Mouse (Mus musculus) liver, postnatal 0 days (tissue): ENCODE results near the gene Mxd3. TPM values are rescaled to one million over a fixed set of nuclear protein-coding genes. Genes with fewer than 3 reads are reported as not detected.

Experiments
- ATAC-seq: fragments of 200-750 bp; cut with Nextera tagmentation; 2 replicates; pipeline ENCODE4 v1.8.0; 2017; ENCODE audit warnings: mild to moderate bottlenecking, moderate library complexity
- DNase-seq: peaks from one replicate; pipeline ENCODE4 v3.0.0-alpha.2; 2016
- H3K27ac ChIP-seq: fragments of 300-500 bp; sonication (generic); 2 replicates; pipeline ENCODE4 v1.5.1; 2014; ENCODE audit warnings: antibody characterized with exemption, moderate library complexity, mild to moderate bottlenecking, low read depth
- H3K27me3 ChIP-seq: fragments of 300-500 bp; sonication (generic); 2 replicates; pipeline ENCODE4 v1.6.1; 2014; ENCODE audit warnings: low read length, control low read depth, mixed read lengths; ENCODE audit not compliant: insufficient read depth
- H3K36me3 ChIP-seq: fragments of 300-500 bp; sonication (generic); replicated peaks from 2 replicates; pipeline ENCODE4 v1.6.1; 2014; ENCODE audit warnings: mild to moderate bottlenecking, control low read depth, low read length, moderate library complexity, mixed read lengths; ENCODE audit not compliant: insufficient read depth
- H3K4me1 ChIP-seq: fragments of 300-500 bp; sonication (generic); 2 replicates; pipeline ENCODE4 v1.6.1; 2014; ENCODE audit warnings: antibody characterized with exemption, mild to moderate bottlenecking, control low read depth; ENCODE audit not compliant: insufficient read depth
- H3K4me2 ChIP-seq: fragments of 300-500 bp; sonication (generic); 2 replicates; pipeline ENCODE4 v1.6.1; 2014; ENCODE audit warnings: low read depth, mild to moderate bottlenecking, low read length, moderate library complexity, mixed read lengths
- H3K4me3 ChIP-seq: fragments of 300-500 bp; sonication (generic); 2 replicates; pipeline ENCODE4 v1.5.1; 2014; ENCODE audit warnings: low read depth, low read length
- H3K9ac ChIP-seq: fragments of 300-500 bp; sonication (generic); replicated peaks from 2 replicates; pipeline ENCODE4 v1.6.1; 2014; ENCODE audit warnings: mild to moderate bottlenecking, moderate library complexity
- H3K9me3 ChIP-seq: fragments of 300-500 bp; sonication (generic); 2 replicates; pipeline ENCODE4 v1.6.1; 2016; ENCODE audit warnings: mild to moderate bottlenecking, control low read depth, low read length, mixed read lengths
- CTCF ChIP-seq: sonication (generic); IDR thresholded peaks from 2 replicates; pipeline ENCODE4 v1.5.1; 2016; ENCODE audit warnings: antibody characterized with exemption, low read depth
- EP300 ChIP-seq: IDR thresholded peaks from 2 replicates; pipeline ENCODE4 v1.6.1; 2016; ENCODE audit warnings: antibody characterized with exemption, low read depth, mild to moderate bottlenecking
- WGBS: fragments of 180-500 bp; shearing (Covaris S2); extraction: QIAGEN DNeasy Blood & Tissue Kit; methylation state at CpG from one replicate; pipeline ENCODE4 v1.1.7; 2014; ENCODE audit not compliant: insufficient replicate concordance; 5-methylcytosine and 5-hydroxymethylcytosine counted together
- polyA plus RNA-seq: library from polyadenylated mRNA; unstranded; fragments of >200 nt; fragmentation: Nextera tagmentation; extraction: Ambion mirVana; gene quantifications from 2 replicates; pipeline ENCODE4 v1.2.1, GENCODE M21; 2015

Mxd3 gene
- polyA plus RNA-seq, 1 experiment from 2014 or later, result 14.0 TPM

DNA sequence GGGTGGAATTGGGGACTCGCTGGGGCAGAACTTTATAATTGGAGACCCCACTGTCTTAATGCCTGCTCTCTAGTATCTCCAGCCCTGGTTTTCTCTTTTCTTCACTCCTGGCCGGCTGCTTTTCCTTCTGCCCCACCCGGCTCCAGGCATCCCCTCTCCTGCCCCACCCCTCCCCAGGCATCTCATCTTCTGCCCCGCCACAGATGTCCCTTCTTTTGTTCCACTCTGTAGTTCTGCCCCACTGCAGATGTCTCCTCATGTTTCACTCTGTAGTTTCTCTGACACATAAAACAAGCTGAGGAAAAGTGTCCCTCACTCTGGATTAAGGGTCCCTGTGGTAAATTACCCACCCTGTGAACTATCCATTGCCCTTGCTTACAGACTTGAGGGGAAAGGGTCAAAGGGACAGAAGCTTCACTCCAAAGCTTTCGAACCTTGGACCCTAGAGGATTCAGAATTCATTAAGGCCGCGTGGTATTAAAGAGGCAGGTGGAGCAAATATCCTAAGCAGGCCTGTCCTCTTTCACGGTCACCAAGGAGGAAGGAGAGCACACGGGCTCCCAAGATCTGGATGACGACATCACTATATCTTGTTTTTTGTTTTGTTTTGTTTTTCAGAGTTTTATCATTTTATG is 7.8 kb upstream of the Mxd3 start:
- DNase-seq, result no peak
- 70% methylated on average over 10 of the region's 10 CpGs for WGBS
- no peak overlapping the region for H3K4me2 ChIP-seq
- no peaks in the 10 kb centered on the region for H3K27me3 ChIP-seq
- no peak for ATAC-seq
- H3K4me3 ChIP-seq, result no peak overlapping the region
- TF ChIP-seq CTCF (no peak), EP300 (no peak)
- H3K27ac ChIP-seq, result no peak overlapping the region
- H3K36me3 ChIP-seq, result no peaks in the 10 kb centered on the region
- H3K4me1 ChIP-seq, result peaks cover 3% of the 10 kb centered on the region; the same call in 1 of the 2 replicates
- H3K9me3 ChIP-seq, result no peaks in the 10 kb centered on the region
- no peak overlapping the region for H3K9ac ChIP-seq

GRCm38 (mm10) chr13:55335701-55336100 is 6.1 kb upstream of the Mxd3 start:
- H3K4me1 ChIP-seq, result peaks cover 7% of the 10 kb centered on the region
- ATAC-seq (no peak), DNase-seq (no peak)
- H3K27me3 ChIP-seq, result no peaks in the 10 kb centered on the region
- no peak overlapping the region for H3K27ac ChIP-seq
- no peak overlapping the region for H3K4me2 ChIP-seq
- WGBS, result 80% methylated on average over 4 of the region's 4 CpGs
- H3K36me3 ChIP-seq, result no peaks in the 10 kb centered on the region
- no peaks in the 10 kb centered on the region for H3K9me3 ChIP-seq
- no peak for TF ChIP-seq EP300
- TF ChIP-seq CTCF, result no peak
- no peak overlapping the region for H3K4me3 ChIP-seq
- H3K9ac ChIP-seq, result no peak overlapping the region

DNA sequence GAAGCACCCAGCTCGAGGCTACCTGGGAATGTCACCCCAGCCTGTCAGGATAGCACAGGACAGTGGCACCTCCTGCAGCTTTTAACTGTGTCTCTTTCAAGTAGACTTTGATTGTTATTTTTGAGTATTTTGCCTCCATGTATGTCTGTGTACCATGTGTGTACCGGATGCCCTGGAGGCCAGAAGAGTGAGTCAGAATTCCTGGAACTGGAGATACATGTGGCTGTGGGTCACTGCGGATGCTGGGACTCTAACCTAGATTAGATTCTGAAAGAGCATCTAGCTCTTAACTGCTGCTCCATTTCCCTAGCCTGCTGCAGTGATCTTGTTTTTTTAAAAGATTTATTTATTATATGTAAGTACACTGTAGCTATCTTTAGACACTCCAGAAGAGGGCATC is 2.7 kb upstream of the Mxd3 start:
- H3K9ac ChIP-seq, result no peak overlapping the region
- H3K4me2 ChIP-seq, result no peak overlapping the region
- peaks cover 27% of the 10 kb centered on the region for H3K4me1 ChIP-seq
- H3K9me3 ChIP-seq, result no peaks in the 10 kb centered on the region
- no peaks in the 10 kb centered on the region for H3K27me3 ChIP-seq
- TF ChIP-seq CTCF (no peak), EP300 (0 out of 2 replicates have a peak, but pooled peaks have one; percentile 24)
- H3K36me3 ChIP-seq, result peaks cover 3% of the 10 kb centered on the region; the same call in 1 of the 2 replicates
- DNase-seq (no peak), ATAC-seq (no peak)
- H3K27ac ChIP-seq, result no peak overlapping the region
- WGBS, result 69% methylated on average over 3 of the region's 3 CpGs
- no peak overlapping the region for H3K4me3 ChIP-seq

DNA sequence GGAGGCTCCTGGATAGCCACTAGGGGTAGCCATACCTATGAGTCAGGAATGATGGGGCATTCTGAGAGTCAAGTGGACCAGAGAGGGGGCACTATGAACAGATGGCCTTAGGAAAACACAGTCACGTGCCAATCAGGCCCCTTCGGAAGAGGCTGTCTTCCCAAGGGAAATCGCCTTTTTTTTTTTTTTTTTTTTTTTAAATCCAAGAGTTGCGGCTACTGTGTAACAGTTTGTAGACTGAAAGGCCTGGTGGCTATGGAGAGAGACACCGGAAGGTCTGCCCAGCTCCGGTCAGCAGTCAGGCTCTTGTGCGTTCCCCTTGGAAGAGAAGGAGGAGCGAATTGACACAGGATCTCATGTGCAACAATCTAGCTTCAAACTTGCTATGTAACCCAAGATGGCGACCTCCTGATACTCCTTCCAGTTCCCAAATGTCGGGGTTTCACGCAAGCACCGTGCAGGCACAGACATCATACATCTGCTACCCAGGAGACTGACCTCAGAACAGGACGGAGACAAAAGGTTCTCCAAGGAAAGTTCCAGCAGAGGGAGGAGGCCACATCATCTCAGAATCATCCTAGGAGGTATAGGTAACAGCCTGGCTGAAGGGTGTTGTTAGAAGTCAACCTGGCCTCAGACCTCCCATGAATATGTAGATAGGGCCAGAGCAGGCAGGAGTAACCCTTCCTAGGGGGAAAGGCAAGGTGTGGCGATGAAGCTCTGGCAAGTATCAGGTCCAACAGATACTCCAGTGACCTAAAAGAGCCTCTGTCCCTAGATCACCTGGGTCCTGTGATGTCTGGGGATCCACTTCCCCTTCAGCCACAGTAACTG is 1.2 kb upstream of the Mxd3 start:
- H3K4me2 ChIP-seq, result peak overlapping the region; percentile 94
- H3K27me3 ChIP-seq, result no peaks in the 10 kb centered on the region
- H3K36me3 ChIP-seq, result peaks cover 13% of the 10 kb centered on the region
- H3K27ac ChIP-seq, result peak overlapping the region; percentile 87
- H3K9ac ChIP-seq, result peak overlapping the region; percentile 87
- H3K4me3 ChIP-seq, result peak overlapping the region; percentile 77
- DNase-seq (no peak), ATAC-seq (no peak)
- WGBS, result 57% methylated on average over 14 of the region's 14 CpGs
- peaks cover 30% of the 10 kb centered on the region for H3K4me1 ChIP-seq
- H3K9me3 ChIP-seq, result no peaks in the 10 kb centered on the region
- TF ChIP-seq CTCF, result peak; percentile 76
- no peak for TF ChIP-seq EP300

GRCm38 (mm10) chr13:55329109-55329682 is 427 bp downstream of the Mxd3 start:
- Histone ChIP-seq H3K27ac (peak overlapping the region; percentile 87), H3K9ac (peak overlapping the region; percentile 87), H3K9me3 (no peaks in the 10 kb centered on the region), H3K4me1 (peaks cover 31% of the 10 kb centered on the region), H3K4me2 (peak overlapping the region; percentile 94), H3K27me3 (no peaks in the 10 kb centered on the region), H3K36me3 (peaks cover 25% of the 10 kb centered on the region), H3K4me3 (peak overlapping the region; percentile 77)
- DNase-seq (no peak), ATAC-seq (peak; percentile 24)
- WGBS, result under 1% methylated on average over 24 of the region's 29 CpGs
- TF ChIP-seq EP300 (no peak), CTCF (no peak)

GRCm38 (mm10) chr13:55328641-55329040 is 982 bp downstream of the Mxd3 start:
- no peak overlapping the region for H3K27ac ChIP-seq
- H3K9me3 ChIP-seq, result no peaks in the 10 kb centered on the region
- H3K4me1 ChIP-seq, result peaks cover 34% of the 10 kb centered on the region
- ATAC-seq, result no peak
- H3K4me3 ChIP-seq, result peak overlapping the region; percentile 77
- H3K9ac ChIP-seq, result peak overlapping the region; percentile 87
- H3K36me3 ChIP-seq, result peaks cover 30% of the 10 kb centered on the region
- peak; percentile 18 for DNase-seq
- WGBS, result 80% methylated on average over 4 of the region's 4 CpGs
- TF ChIP-seq EP300 (no peak), CTCF (no peak)
- no peaks in the 10 kb centered on the region for H3K27me3 ChIP-seq
- peak overlapping the region; percentile 94 for H3K4me2 ChIP-seq
